Comparison of ENCODE assay signal across 20 mouse cellular contexts in the genomic region with DNA sequence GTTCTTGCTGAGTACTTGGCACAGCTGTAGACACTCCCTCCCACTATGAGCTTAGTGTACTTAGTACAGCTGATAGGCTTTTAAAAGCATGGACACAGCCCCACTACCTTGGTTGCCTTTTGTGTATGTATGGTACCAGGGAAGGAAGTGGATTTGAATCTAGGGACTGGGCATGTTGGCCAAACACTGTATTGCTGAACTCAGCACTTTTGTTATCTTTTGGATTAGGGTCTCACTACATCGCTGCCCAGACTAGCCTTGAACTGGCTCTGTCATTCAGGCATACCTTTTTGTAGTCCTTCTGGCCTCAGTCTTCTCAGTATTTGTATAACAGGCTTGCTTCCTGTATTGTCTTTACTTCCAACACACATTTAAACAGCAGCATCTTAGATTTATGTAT.
"Had no signal": no experiment of that assay in that cellular context is flagged by ENCODE, and none has a peak within 500 bp of the region (broad histone marks: within the 10 kb centered on the region; RNA-seq: fewer than 3 reads in every experiment).

No protein-coding gene starts in this region.

- H3K27ac ChIP-seq: liver, embryonic 13.5 days; liver, embryonic 15.5 days; lung, embryonic 15.5 days; macrophage; midbrain, embryonic 12.5 days; midbrain, embryonic 15.5 days; neural tube, embryonic 13.5 days; neural tube, embryonic 15.5 days had no signal

- H3K4me2 ChIP-seq: liver, embryonic 13.5 days; liver, embryonic 15.5 days; lung, embryonic 15.5 days; midbrain, embryonic 12.5 days; midbrain, embryonic 15.5 days; neural tube, embryonic 13.5 days; neural tube, embryonic 15.5 days had no signal

- H3K27me3 ChIP-seq: lung, embryonic 15.5 days had no signal

- H3K36me3 ChIP-seq: liver, embryonic 13.5 days; liver, embryonic 15.5 days; lung, embryonic 15.5 days; midbrain, embryonic 12.5 days; midbrain, embryonic 15.5 days; neural tube, embryonic 13.5 days; neural tube, embryonic 15.5 days had no signal

- H3K9me3 ChIP-seq: liver, embryonic 13.5 days; liver, embryonic 15.5 days; lung, embryonic 15.5 days; midbrain, embryonic 12.5 days; midbrain, embryonic 15.5 days; neural tube, embryonic 13.5 days; neural tube, embryonic 15.5 days had no signal

- H3K9ac ChIP-seq: liver, embryonic 13.5 days; liver, embryonic 15.5 days; liver, postnatal 0 days; lung, embryonic 15.5 days; midbrain, embryonic 12.5 days; midbrain, embryonic 15.5 days; neural tube, embryonic 13.5 days; neural tube, embryonic 15.5 days had no signal

- DNase-seq: liver, embryonic 13.5 days; liver, postnatal 0 days; lung, adult 2 months; lung, postnatal 14 days; lung, postnatal 36 days; right cerebral cortex, postnatal 14 days; spleen, adult 18-20 months; thymus, adult 18-20 months; thymus, postnatal 14 days; thymus, postnatal 36 days had no signal

- ATAC-seq: liver, postnatal 0 days; lung, postnatal 0 days; midbrain, embryonic 15.5 days had no signal

- H3K4me3 ChIP-seq: liver, embryonic 13.5 days; liver, embryonic 15.5 days; lung, embryonic 15.5 days; megakaryocyte, embryonic 14.5 days; midbrain, embryonic 12.5 days; midbrain, embryonic 15.5 days; myocyte; neural tube, embryonic 13.5 days; neural tube, embryonic 15.5 days had no signal
